Comparison of ENCODE assay signal across 10 mouse cellular contexts in the genomic region with DNA sequence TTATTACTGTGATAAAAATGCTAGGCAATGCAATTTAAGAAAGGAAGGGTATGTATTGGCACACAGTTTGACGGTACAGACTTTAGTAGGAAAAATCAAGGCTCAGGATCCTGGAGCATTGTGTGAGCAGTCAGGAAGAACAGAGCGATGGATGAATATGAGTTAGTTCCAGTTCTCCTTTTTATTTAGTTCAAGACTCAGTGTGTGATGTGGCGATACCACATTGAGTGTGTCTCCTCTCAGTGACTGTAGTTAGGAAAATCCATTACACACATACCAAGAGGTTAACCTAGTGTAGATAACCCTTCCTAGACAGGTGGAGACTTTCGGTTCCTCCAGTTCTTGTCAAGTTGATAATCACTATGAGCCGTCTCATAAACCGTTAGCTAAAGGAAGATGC. TPM values are rescaled to one million over a fixed set of nuclear protein-coding genes. Genes with fewer than 3 reads are reported as not detected.
DNase-seq lines count a peak whose midpoint lies in the region; ATAC-seq and TF ChIP-seq lines count a peak whose summit lies in the region.
"Had no signal": no experiment of that assay in that cellular context is flagged by ENCODE, and none has a peak within 500 bp of the region (broad histone marks: within the 10 kb centered on the region; RNA-seq: fewer than 3 reads in every experiment).

No protein-coding gene starts in this region.

- H3K9ac ChIP-seq in heart, embryonic 12.5 days = no peak overlapping the region
- no peak overlapping the region for H3K9ac ChIP-seq in limb, embryonic 14.5 days (ENCODE audit: low read depth, low read length, severe bottlenecking)

- H3K4me1 ChIP-seq in heart, embryonic 12.5 days (replicated peaks) = peaks cover 6% of the 10 kb centered on the region
- peaks cover 2% of the 10 kb centered on the region; the same call in 1 of the 2 replicates for H3K4me1 ChIP-seq in testis, adult 2 months (ENCODE audit: control insufficient read depth, insufficient read depth, low read length)
- H3K4me1 ChIP-seq in limb, embryonic 14.5 days (ENCODE audit: control insufficient read depth, insufficient read depth, low read length) = peaks cover 5% of the 10 kb centered on the region; the same call in 1 of the 2 replicates

- DNase-seq in heart, postnatal 4 days = no peak
- DNase-seq in testis, postnatal 14 days (ENCODE audit: low spot score) = no peak
- no peak for DNase-seq in limb, embryonic 14.5 days (ENCODE audit: low spot score)
- DNase-seq in urinary bladder, adult 18-20 months (ENCODE audit: low spot score in 2 of 2) = no peak
- DNase-seq in adipocyte (ENCODE audit: low spot score) = no peak
- DNase-seq: cerebellum, adult 9-11 months; gastrocnemius, postnatal 25 days had no signal

- no peak overlapping the region for H3K27ac ChIP-seq in heart, embryonic 12.5 days (ENCODE audit: poor library complexity, severe bottlenecking)
- no peak overlapping the region for H3K27ac ChIP-seq in testis, adult 2 months (ENCODE audit: control insufficient read depth, insufficient read depth, low read depth, low read length)
- no peak overlapping the region for H3K27ac ChIP-seq in limb, embryonic 14.5 days (replicated peaks; ENCODE audit: low read depth, low read length)

- TF ChIP-seq CTCF in testis, adult 2 months (IDR thresholded peaks at IDR 0.05; ENCODE audit: control insufficient read depth, insufficient read depth, insufficient replicate concordance, low read depth, low read length) = no peak

- no peak for TF ChIP-seq POLR2A in testis, adult 2 months (IDR thresholded peaks at IDR 0.05; ENCODE audit: control insufficient read depth, low read depth, low read length)
- no peak for TF ChIP-seq POLR2A in limb, embryonic 14.5 days (IDR thresholded peaks at IDR 0.05; ENCODE audit: borderline replicate concordance, extremely low read depth, insufficient read depth, insufficient read length)

- no peaks in the 10 kb centered on the region for H3K27me3 ChIP-seq in heart, embryonic 12.5 days (replicated peaks)
- H3K27me3 ChIP-seq in testis, adult 2 months (ENCODE audit: control insufficient read depth, insufficient read depth, low read length) = no peaks in the 10 kb centered on the region
- H3K27me3 ChIP-seq in limb, embryonic 14.5 days (ENCODE audit: control insufficient read depth, insufficient read depth, low read length) = no peaks in the 10 kb centered on the region

- no peaks in the 10 kb centered on the region for H3K9me3 ChIP-seq in heart, embryonic 12.5 days (replicated peaks)
- H3K9me3 ChIP-seq in limb, embryonic 14.5 days (ENCODE audit: control insufficient read depth, low read length) = no peaks in the 10 kb centered on the region

- WGBS in heart, embryonic 12.5 days = 86% methylated on average over 6 of the region's 6 CpGs
- WGBS in limb, embryonic 14.5 days = 93% methylated on average over 6 of the region's 6 CpGs

- peak overlapping the region; percentile 95; the same call in 1 of the 2 replicates for H3K4me2 ChIP-seq in heart, embryonic 12.5 days
- H3K4me2 ChIP-seq in limb, embryonic 14.5 days (replicated peaks; ENCODE audit: low read depth, low read length, severe bottlenecking) = peak overlapping the region; percentile 60; the same call in 1 of the 2 replicates

- H3K36me3 ChIP-seq in heart, embryonic 12.5 days = 0 out of 2 replicates have a peak, but pooled peaks cover 2% of the 10 kb centered on the region
- H3K36me3 ChIP-seq in testis, adult 2 months (ENCODE audit: control insufficient read depth, insufficient read depth, low read length) = no peaks in the 10 kb centered on the region
- no peaks in the 10 kb centered on the region for H3K36me3 ChIP-seq in limb, embryonic 14.5 days (ENCODE audit: control insufficient read depth, insufficient read depth, low read length)

- peak overlapping the region; percentile 90; the same call in 1 of the 2 replicates for H3K4me3 ChIP-seq in heart, embryonic 12.5 days
- peak overlapping the region; percentile 25; the same call in 1 of the 2 replicates for H3K4me3 ChIP-seq in testis, adult 2 months (ENCODE audit: control insufficient read depth, low read depth, low read length)
- H3K4me3 ChIP-seq in limb, embryonic 14.5 days (replicated peaks; ENCODE audit: low read length) = peak overlapping the region; percentile 72; the same call in 1 of the 2 replicates

- no peak for ATAC-seq in heart, embryonic 12.5 days (ENCODE audit: insufficient number of reproducible peaks, low FRiP score)
- ATAC-seq in limb, embryonic 14.5 days (ENCODE audit: low FRiP score, low read depth) = no peak
- ATAC-seq in activated CD4-positive, CD25-positive, alpha-beta regulatory T cell, adult 4 months = no peak

RNA-seq across cellular contexts. Expression of a gene that starts 1.4 kb away (rescaled TPM):
- 5.7 and 6.6 TPM in 2 replicates for polyA plus RNA-seq in heart, embryonic 12.5 days (2016; fragmentation: Nextera tagmentation; extraction: Ambion mirVana)
- 1 to 10 TPM; 4.1 to 5.3 TPM for total RNA-seq in heart, postnatal 4 days (2021)
- polyA plus RNA-seq in testis, adult 2 months (2012; rRNA removed) = 4.8 and 4.9 TPM in 2 replicates
- polyA plus RNA-seq in limb, embryonic 14.5 days (2012; rRNA removed) = 4.0 and 4.2 TPM in 2 replicates
- 11.0 and 12.9 TPM in 2 replicates for polyA plus RNA-seq in limb, embryonic 14.5 days (2014; fragmentation: Nextera tagmentation; extraction: Ambion mirVana)
- polyA plus RNA-seq in activated CD4-positive, CD25-positive, alpha-beta regulatory T cell, adult 4 months (2017; shearing (Covaris generic)) = 1 to 10 TPM; 6.6 to 7.6 TPM

RNA-seq across cellular contexts. Expression of a gene that starts 1.7 kb away (rescaled TPM):
- 31.3 and 32.2 TPM in 2 replicates for polyA plus RNA-seq in heart, embryonic 12.5 days (2016; fragmentation: Nextera tagmentation; extraction: Ambion mirVana)
- 100 to 1,000 TPM; 117 to 118 TPM for total RNA-seq in heart, postnatal 4 days (2021)
- 12.1 and 15.2 TPM in 2 replicates for polyA plus RNA-seq in testis, adult 2 months (2012; rRNA removed)
- 36.9 and 42.4 TPM in 2 replicates for polyA plus RNA-seq in limb, embryonic 14.5 days (2012; rRNA removed)
- polyA plus RNA-seq in limb, embryonic 14.5 days (2014; fragmentation: Nextera tagmentation; extraction: Ambion mirVana) = 31.4 and 34.8 TPM in 2 replicates
- polyA plus RNA-seq in activated CD4-positive, CD25-positive, alpha-beta regulatory T cell, adult 4 months (2017; shearing (Covaris generic)) = 10 to 100 TPM in 1 of 2 experiments, 1 to 10 TPM in 1; 7.1 to 11.1 TPM

Comparison
In these comparisons a context has a peak if more than half of its experiments do, and no peak if none do; other contexts are left out.
1. H3K4me3 ChIP-seq: peak in every context shown above with its lines; median percentile 90 in heart, embryonic 12.5 days; 72 in limb, embryonic 14.5 days; 25 in testis, adult 2 months.